Mouse (Mus musculus) heart, embryonic 10.5 days (tissue): ENCODE measurements around the gene Tox2. TPM values are rescaled to one million over a fixed set of nuclear protein-coding genes. Genes with fewer than 3 reads are reported as not detected.

Source experiments
- DNase-seq: peaks from one replicate; pipeline ENCODE4 v3.0.0-alpha.2; 2017; ENCODE audit warnings: low spot score
- H3K27ac ChIP-seq: fragments of 300-500 bp; sonication (generic); 2 replicates; pipeline ENCODE4 v1.5.1; 2016; ENCODE audit warnings: mild to moderate bottlenecking
- H3K27me3 ChIP-seq: fragments of 300-500 bp; sonication (generic); 2 replicates; pipeline ENCODE4 v1.6.1; 2016; ENCODE audit warnings: mild to moderate bottlenecking; ENCODE audit not compliant: poor library complexity, insufficient read depth, severe bottlenecking
- H3K36me3 ChIP-seq: fragments of 300-500 bp; sonication (generic); 2 replicates; pipeline ENCODE4 v1.6.1; 2016; ENCODE audit warnings: mild to moderate bottlenecking, moderate library complexity
- H3K4me1 ChIP-seq: fragments of 300-500 bp; sonication (generic); 2 replicates; pipeline ENCODE4 v1.6.1; 2016; ENCODE audit warnings: mild to moderate bottlenecking
- H3K4me3 ChIP-seq: fragments of 300-500 bp; sonication (generic); 2 replicates; pipeline ENCODE4 v1.5.1; 2016; ENCODE audit warnings: mild to moderate bottlenecking, moderate library complexity
- H3K9me3 ChIP-seq: fragments of 300-500 bp; sonication (generic); 2 replicates; pipeline ENCODE4 v1.6.1; 2016; ENCODE audit warnings: mild to moderate bottlenecking, moderate library complexity
- WGBS: fragments of 180-500 bp; shearing (Covaris S2); methylation state at CpG from one replicate; pipeline ENCODE4 v1.1.7; 2016; 5-methylcytosine and 5-hydroxymethylcytosine counted together
- polyA plus RNA-seq: library from polyadenylated mRNA; unstranded; fragments of >200 nt; fragmentation: Nextera tagmentation; extraction: Ambion mirVana; gene quantifications from 2 replicates; pipeline ENCODE4 v1.2.1, GENCODE M21; 2016

The Tox2 gene
- polyA plus RNA-seq, 1 experiment from 2014 or later: 2.0 TPM

DNA sequence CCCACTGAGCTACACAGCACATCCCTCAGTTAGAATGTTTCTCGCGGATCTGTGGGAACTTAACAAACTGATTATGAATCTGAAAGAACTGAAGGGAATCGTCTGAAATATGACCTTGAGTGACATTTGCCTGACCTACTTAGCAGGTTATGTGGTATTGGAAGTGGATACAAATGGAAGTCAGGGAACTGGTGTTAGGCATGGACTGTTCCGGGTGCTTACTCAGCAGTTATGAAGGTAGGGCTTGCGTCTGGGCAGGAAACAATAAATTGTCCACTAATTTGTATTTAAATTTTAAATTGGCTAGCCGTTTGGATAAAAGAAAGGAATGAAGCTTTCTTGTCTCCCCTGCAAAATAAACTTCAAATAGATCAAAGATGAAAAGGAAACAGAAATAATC, 10.4 kb upstream of the Tox2 start:
- WGBS: 82% methylated on average over 6 of the region's 6 CpGs
- no peak overlapping the region for H3K27ac ChIP-seq
- no peak for DNase-seq
- no peaks in the 10 kb centered on the region for H3K36me3 ChIP-seq
- H3K9me3 ChIP-seq: no peaks in the 10 kb centered on the region
- no peak overlapping the region for H3K4me3 ChIP-seq
- H3K4me1 ChIP-seq: peaks cover 38% of the 10 kb centered on the region
- H3K27me3 ChIP-seq: 0 out of 2 replicates have a peak, but pooled peaks cover 3% of the 10 kb centered on the region

DNA sequence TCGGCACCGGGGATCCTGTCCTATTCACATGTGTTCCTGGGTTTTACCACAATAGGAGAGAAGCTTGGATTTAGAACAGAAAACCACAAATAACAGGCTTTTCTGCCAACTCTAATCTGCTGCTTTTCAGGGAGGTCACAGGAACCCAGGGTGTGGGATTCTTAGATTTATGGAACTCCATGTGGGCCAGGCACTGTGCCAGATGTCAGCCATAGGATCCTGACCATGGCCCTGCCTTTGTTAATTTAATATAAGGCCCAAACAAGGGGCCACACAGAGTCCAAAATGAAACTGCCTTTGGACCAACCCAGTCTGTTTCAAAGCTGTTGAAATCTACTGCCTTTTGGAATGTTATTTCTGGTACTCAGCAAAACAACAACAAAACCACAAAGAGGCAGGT, 8.9 kb upstream of the Tox2 start:
- H3K9me3 ChIP-seq: no peaks in the 10 kb centered on the region
- DNase-seq: no peak
- 73% methylated on average over 2 of the region's 2 CpGs for WGBS
- no peak overlapping the region for H3K27ac ChIP-seq
- H3K36me3 ChIP-seq: no peaks in the 10 kb centered on the region
- H3K27me3 ChIP-seq: peaks cover 11% of the 10 kb centered on the region; the same call in 1 of the 2 replicates
- no peak overlapping the region for H3K4me3 ChIP-seq
- peaks cover 36% of the 10 kb centered on the region for H3K4me1 ChIP-seq

DNA sequence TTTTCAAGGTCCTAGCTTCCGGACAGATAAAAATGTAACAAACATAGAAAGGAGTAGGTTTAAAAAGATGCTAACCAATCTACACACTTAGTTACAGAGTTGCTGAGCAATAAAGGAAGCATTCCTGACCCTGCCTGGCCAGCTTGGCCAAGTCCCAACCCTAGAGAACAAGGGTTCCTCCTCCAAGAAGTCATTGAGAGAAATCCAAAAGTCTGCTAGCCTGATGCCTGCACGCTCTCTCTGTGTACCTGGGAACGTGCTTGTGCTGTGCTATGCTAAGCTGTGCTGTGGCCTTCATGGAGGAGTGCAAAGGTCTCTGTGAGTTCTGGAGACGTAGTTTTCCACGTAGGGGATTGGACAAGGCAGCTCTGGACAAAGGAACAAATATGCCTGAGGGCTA, 8.4 kb upstream of the Tox2 start:
- Histone ChIP-seq H3K27ac (no peak overlapping the region), H3K27me3 (peaks cover 11% of the 10 kb centered on the region; the same call in 1 of the 2 replicates), H3K4me3 (no peak overlapping the region), H3K36me3 (no peaks in the 10 kb centered on the region), H3K9me3 (no peaks in the 10 kb centered on the region), H3K4me1 (peaks cover 31% of the 10 kb centered on the region)
- DNase-seq: no peak
- WGBS: 80% methylated on average over 5 of the region's 5 CpGs

DNA sequence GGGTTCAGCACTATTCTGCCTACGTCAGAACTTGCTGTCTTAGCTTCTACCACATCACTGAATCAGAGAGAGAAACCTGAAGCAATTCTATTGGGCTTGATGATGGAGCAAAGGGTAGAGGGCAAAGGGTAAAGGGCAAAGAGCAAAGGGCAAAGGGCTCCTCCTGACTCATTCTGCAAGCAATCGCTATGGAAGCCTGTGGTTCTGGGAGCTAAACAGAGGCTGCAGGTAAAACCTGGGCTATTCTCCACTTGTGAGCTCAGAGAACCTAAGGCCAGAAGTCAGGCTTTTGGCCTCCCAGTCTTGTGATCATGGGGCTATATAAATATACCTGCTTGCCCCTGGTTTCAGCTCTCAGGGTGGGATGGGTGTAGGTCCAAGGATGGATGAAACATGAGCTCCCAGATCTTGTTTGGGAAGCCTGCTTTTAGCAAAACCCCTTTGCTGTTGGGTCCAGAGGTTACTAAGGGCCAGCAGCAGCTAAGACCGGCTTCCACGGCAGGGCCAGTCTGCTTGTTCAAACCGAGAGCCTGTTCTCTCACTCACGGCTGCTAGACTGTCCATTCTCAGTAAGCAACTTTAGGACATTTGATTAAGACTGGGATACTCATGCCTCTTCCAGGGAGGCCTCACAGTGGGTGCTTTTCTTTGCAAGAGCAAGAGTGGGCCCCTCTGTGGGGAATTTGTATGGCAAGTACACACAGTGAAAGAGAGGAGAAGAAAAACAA, 7.7 kb upstream of the Tox2 start:
- Histone ChIP-seq H3K4me1 (peaks cover 24% of the 10 kb centered on the region), H3K4me3 (no peak overlapping the region), H3K36me3 (no peaks in the 10 kb centered on the region), H3K27me3 (peaks cover 11% of the 10 kb centered on the region; the same call in 1 of the 2 replicates), H3K27ac (no peak overlapping the region), H3K9me3 (no peaks in the 10 kb centered on the region)
- no peak for DNase-seq
- 62% methylated on average over 6 of the region's 6 CpGs for WGBS

DNA sequence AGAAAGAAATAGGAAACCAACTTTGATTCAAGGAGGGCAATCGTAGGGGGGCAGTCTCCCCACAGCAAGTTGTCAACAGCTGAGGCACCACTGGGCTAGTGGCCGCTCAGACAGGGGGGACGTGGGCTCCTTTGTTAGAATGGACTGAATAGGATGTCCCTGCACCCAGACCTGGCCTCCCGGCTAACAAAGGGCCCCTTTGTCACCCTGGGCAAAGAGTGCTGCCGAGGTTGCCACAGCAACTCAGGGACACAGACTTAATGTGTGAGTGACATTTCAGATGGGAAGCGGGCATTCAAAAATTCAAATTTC, 7.1 kb upstream of the Tox2 start:
- no peak for DNase-seq
- Histone ChIP-seq H3K36me3 (no peaks in the 10 kb centered on the region), H3K27me3 (peaks cover 11% of the 10 kb centered on the region; the same call in 1 of the 2 replicates), H3K9me3 (no peaks in the 10 kb centered on the region), H3K4me3 (no peak overlapping the region), H3K4me1 (peaks cover 19% of the 10 kb centered on the region; the same call in 1 of the 2 replicates), H3K27ac (no peak overlapping the region)
- WGBS: 47% methylated on average over 6 of the region's 6 CpGs

DNA sequence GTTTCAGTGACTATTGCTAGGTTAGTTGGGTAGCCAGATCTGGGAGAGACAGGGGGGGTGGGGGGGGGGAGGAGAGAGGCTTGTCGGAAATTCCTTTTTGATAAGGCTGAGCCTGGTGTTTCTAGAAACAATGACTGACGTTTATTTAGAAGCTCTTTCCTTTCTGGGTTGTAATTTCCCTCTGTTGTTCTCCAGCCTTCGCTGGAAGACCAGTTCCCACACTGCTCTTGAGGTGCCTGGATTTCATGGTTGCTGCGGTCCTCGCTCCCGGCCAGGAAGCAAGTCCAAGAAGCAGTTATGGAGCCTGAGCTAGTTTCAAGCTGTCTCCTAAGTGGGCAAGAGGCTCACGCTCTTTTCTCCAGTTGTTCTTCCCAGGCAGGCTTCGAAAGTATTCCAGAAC, 1.0 kb upstream of the Tox2 start:
- no peak for DNase-seq
- WGBS: 32% methylated on average over 8 of the region's 8 CpGs
- Histone ChIP-seq H3K27me3 (peaks cover 47% of the 10 kb centered on the region), H3K4me3 (peak overlapping the region; percentile 70), H3K27ac (peak overlapping the region; percentile 70; the same call in 1 of the 2 replicates), H3K36me3 (no peaks in the 10 kb centered on the region), H3K4me1 (peaks cover 34% of the 10 kb centered on the region), H3K9me3 (no peaks in the 10 kb centered on the region)

DNA sequence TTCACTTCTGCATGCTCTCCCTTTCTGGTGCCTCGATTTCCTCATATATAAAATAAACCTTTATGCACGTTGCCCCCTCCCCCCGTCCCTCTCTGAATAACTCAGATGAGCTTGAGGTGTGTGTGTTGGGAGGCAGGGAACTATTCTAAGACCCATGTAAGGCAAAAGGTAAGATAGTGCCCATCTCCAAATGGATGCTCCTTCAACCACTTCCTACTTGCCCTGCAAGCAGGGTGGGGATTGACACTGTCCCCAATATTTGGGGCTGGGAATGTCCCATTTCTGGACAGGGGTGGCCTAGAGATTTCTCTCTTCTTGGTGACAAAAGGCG, 407 bp upstream of the Tox2 start:
- 7% methylated on average over 4 of the region's 4 CpGs for WGBS
- no peak for DNase-seq
- H3K9me3 ChIP-seq: no peaks in the 10 kb centered on the region
- H3K4me3 ChIP-seq: peak overlapping the region; percentile 70
- peaks cover 47% of the 10 kb centered on the region for H3K27me3 ChIP-seq
- H3K27ac ChIP-seq: peak overlapping the region; percentile 70; the same call in 1 of the 2 replicates
- no peaks in the 10 kb centered on the region for H3K36me3 ChIP-seq
- H3K4me1 ChIP-seq: peaks cover 34% of the 10 kb centered on the region

DNA sequence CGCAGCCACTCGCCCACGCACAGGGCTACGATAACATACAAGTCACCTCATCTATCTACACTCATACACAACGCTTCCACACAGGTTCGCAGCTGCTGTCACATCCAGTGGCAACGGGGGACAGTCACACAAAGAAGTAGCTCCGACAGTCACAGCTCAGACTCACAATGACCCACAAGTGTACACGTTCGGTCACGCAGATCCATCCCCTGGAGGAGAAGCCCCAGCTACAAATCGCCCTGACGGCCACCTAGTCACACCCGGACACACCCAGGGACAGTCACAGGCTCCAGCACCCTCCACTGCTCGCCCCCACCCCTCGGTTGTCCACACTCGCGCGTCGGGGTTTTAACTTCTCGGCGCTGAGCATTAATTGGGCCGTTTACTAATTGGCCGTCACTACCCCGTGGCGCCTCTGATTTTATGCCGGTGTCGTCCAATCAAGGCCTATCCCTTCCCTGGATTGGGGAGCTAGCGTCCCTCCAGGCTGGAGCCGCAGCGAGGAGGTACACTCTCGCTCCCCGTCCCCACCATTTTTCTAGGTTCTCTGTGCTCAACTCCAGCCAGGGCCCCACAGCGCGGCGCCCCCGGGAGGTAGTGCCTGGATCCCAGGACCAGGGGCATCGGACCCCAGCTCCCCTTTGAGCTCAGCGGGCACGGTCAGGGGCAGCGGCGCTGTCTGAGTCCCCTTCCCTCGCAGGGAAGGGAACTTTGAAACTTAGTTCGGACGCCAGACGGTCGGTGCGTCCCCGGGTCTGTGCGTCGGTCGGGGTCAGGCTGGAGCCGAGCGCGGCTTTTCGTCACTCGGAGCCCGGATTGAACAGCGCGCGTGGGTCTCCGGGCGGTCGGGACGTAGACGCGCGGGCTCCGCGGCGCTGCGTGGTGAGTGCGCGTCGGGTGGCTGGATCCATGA, 966 bp downstream of the Tox2 start:
- peaks cover 34% of the 10 kb centered on the region for H3K4me1 ChIP-seq
- no peak for DNase-seq
- peak overlapping the region; percentile 70 for H3K27ac ChIP-seq
- no peaks in the 10 kb centered on the region for H3K9me3 ChIP-seq
- peaks cover 39% of the 10 kb centered on the region for H3K27me3 ChIP-seq
- no peaks in the 10 kb centered on the region for H3K36me3 ChIP-seq
- WGBS: 2% methylated on average over 75 of the region's 75 CpGs
- H3K4me3 ChIP-seq: peak overlapping the region; percentile 70

DNA sequence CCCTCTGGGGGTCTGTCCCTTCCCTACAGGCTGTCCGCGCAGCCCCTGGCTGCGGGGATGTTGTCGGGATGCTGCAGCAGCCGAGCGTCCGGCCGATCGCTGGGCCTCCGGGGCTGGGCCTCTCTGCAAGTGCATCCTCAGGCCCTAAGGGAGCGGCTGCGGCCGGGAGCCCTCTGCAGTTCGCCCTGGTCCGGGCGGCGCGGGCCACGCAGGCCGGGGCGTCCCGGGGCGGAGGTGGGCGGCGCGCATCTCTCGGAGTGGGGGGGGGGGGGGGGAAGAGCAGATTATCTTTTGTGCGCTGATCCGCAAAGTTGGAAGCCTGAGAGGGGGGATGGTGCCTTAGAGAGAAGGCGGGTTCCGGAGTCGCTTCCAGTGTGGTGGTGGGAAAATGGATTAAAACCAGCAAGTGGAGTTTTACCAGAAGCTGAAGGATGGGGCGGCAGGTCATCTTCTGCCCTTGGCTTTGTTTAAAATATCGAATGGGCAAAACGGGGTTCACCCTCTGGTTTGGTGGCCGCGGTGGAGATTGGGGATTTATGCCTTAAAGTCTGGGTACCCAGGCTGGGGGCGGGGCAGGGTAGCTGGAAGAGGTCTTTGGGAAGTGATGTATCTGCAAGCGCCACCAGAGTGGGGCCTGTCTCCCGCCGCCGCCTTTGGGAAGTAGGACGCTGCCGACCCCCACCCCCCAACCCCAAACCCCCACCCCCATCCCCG, 1.8 kb downstream of the Tox2 start:
- peaks cover 39% of the 10 kb centered on the region for H3K27me3 ChIP-seq
- peak overlapping the region; percentile 70 for H3K4me3 ChIP-seq
- H3K27ac ChIP-seq: peak overlapping the region; percentile 9; the same call in 1 of the 2 replicates
- peaks cover 34% of the 10 kb centered on the region for H3K4me1 ChIP-seq
- H3K36me3 ChIP-seq: no peaks in the 10 kb centered on the region
- DNase-seq: peak; percentile 82
- 2% methylated on average over 43 of the region's 45 CpGs for WGBS
- no peaks in the 10 kb centered on the region for H3K9me3 ChIP-seq

DNA sequence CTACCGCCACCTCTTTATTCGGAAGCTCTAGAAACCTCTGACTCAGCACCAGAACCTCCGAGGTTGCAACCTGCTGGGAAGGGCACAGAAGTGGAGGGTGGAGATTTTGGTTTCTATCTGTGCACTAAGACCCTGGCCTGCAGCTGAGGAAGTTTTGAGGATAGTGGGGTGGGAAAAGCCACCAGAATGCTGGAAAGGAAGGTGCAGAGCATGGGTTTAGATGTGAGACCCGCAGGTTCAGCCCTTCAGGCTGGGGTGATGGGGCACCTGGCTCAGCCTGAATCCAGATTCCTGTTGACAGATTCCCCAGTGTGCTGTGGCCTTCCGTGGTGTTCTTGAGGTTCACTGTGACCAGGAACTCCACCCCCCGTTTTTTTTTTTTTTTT, 2.3 kb downstream of the Tox2 start:
- no peaks in the 10 kb centered on the region for H3K9me3 ChIP-seq
- no peak for DNase-seq
- peaks cover 34% of the 10 kb centered on the region for H3K4me1 ChIP-seq
- H3K27me3 ChIP-seq: peaks cover 39% of the 10 kb centered on the region
- H3K36me3 ChIP-seq: no peaks in the 10 kb centered on the region
- H3K4me3 ChIP-seq: peak overlapping the region; percentile 70
- H3K27ac ChIP-seq: no peak overlapping the region
- 6% methylated on average over 6 of the region's 6 CpGs for WGBS

DNA sequence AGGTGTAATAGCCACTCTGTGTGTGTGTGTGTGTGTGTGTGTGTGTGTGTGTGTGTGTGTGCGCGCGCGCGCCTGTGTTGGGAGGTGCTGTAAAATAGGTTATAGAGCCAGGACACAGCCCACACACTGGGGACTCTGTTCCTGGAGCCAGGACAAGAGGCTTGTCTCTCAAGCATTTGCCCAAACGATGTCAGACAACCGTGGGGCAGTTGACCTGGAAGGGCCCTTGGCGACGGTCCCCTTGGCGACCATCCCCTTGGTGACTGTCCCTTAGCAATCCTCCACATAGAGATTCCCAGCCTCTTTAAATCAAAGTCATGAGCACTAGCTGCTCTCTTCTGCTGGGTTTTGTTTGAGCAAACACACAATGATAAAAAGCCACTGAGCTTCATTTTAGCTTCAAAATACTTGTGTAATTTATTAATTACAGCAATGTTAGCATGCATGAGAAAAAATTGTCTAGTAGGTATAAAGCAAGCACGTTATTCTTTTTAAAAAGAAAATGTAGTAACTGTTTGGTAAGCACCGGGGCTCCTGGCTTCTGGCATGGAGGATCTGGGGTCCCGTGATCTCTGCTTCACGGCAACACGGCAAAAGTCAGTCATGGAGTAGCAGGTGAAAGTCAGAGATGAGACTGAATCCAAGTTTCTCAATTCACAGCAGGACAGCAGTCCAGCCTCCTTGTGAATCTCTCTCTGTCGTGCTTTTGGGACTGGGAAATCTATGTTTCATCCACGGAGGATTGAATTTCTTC, 3.0 kb downstream of the Tox2 start:
- 59% methylated on average over 17 of the region's 17 CpGs for WGBS
- no peak overlapping the region for H3K4me3 ChIP-seq
- H3K9me3 ChIP-seq: no peaks in the 10 kb centered on the region
- DNase-seq: no peak
- no peak overlapping the region for H3K27ac ChIP-seq
- H3K4me1 ChIP-seq: peaks cover 34% of the 10 kb centered on the region
- no peaks in the 10 kb centered on the region for H3K36me3 ChIP-seq
- peaks cover 40% of the 10 kb centered on the region for H3K27me3 ChIP-seq

DNA sequence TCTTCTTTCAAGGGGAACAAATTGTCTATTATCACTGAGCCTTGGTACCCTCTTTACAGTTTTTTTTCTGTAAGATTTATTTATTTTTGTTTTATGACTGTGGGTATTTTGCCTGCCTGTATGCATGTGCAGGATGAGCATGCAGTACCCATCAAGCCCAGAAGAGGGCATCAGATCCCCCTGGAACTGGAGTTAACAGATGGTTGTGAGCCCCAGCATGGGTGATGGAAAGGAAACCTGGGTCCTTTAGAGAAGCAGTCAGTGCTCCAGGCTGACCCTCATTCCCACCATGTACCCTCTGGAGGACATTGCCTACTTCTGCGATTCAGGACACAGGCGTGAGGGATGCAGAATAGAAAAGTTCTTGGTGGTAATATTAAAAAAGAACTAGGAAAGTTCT, 4.4 kb downstream of the Tox2 start:
- no peak overlapping the region for H3K27ac ChIP-seq
- no peak overlapping the region for H3K4me3 ChIP-seq
- WGBS: 96% methylated on average over 2 of the region's 2 CpGs
- H3K9me3 ChIP-seq: no peaks in the 10 kb centered on the region
- peaks cover 46% of the 10 kb centered on the region for H3K27me3 ChIP-seq
- H3K36me3 ChIP-seq: no peaks in the 10 kb centered on the region
- DNase-seq: no peak
- H3K4me1 ChIP-seq: peaks cover 30% of the 10 kb centered on the region
